Comparison of ENCODE assay signal across 26 mouse cellular contexts in the genomic region with DNA sequence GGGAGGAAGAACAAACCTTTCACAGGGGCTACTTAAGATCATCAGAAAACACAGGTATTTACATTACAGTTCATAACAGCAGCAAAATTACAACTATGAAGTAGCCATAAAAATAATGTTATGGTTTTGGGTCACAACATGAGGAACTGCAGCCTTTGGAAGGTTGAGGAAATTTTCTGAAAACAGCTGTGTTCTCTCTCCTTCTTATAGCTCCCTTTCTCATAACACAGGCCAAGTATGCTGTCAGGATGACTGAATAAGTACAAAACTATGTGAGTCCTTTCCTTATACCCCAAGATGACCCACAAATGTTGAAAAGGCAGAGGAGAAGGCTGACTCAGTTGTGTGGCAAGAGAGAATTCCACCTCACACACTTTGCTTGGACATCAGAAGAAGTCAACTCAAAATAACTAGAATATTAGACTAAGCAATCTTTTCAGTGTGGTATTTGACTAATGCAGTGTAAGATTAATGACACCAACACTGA.
A peak's percentile ranks its signal among the peaks of the same experiment; 100 is the strongest.
DNase-seq lines count a peak whose midpoint lies in the region; ATAC-seq and TF ChIP-seq lines count a peak whose summit lies in the region.
"Had no signal": no experiment of that assay in that cellular context is flagged by ENCODE, and none has a peak within 500 bp of the region (broad histone marks: within the 10 kb centered on the region; RNA-seq: fewer than 3 reads in every experiment).

No protein-coding gene starts in this region.

- no peak for TF ChIP-seq EP300 in stomach, postnatal 0 days (optimal IDR thresholded peaks at IDR 0.05)

- H3K9ac ChIP-seq in kidney, postnatal 0 days (ENCODE audit: low read depth, low read length) = no peak overlapping the region
- H3K9ac ChIP-seq in kidney, embryonic 15.5 days = no peak overlapping the region
- H3K9ac ChIP-seq in stomach, embryonic 14.5 days (replicated peaks; ENCODE audit: low read depth, low read length) = no peak overlapping the region
- H3K9ac ChIP-seq in stomach, postnatal 0 days (ENCODE audit: low read length) = no peak overlapping the region
- no peak overlapping the region for H3K9ac ChIP-seq in stomach, embryonic 15.5 days
- H3K9ac ChIP-seq: forebrain, postnatal 0 days; heart, embryonic 15.5 days; hindbrain, embryonic 13.5 days had no signal

- no peak for TF ChIP-seq CTCF in kidney, postnatal 0 days (IDR thresholded peaks at IDR 0.05; ENCODE audit: low read depth)
- TF ChIP-seq CTCF in stomach, postnatal 0 days (IDR thresholded peaks at IDR 0.05; ENCODE audit: low read depth) = no peak
- TF ChIP-seq CTCF in layer of hippocampus, adult 2 months (conservative IDR thresholded peaks at IDR 0.05) = no peak

- no peak overlapping the region for H3K4me3 ChIP-seq in kidney, postnatal 0 days (replicated peaks; ENCODE audit: low read depth, low read length)
- no peak overlapping the region for H3K4me3 ChIP-seq in kidney, embryonic 15.5 days (replicated peaks)
- H3K4me3 ChIP-seq in stomach, embryonic 14.5 days (ENCODE audit: low read depth, low read length) = no peak overlapping the region
- no peak overlapping the region for H3K4me3 ChIP-seq in stomach, postnatal 0 days (ENCODE audit: low read depth, low read length)
- H3K4me3 ChIP-seq in stomach, embryonic 15.5 days (replicated peaks) = no peak overlapping the region
- H3K4me3 ChIP-seq in layer of hippocampus, adult 2 months = no peak overlapping the region
- H3K4me3 ChIP-seq: gastrocnemius, adult 2 months; heart, embryonic 15.5 days; hindbrain, embryonic 10.5 days; hindbrain, embryonic 13.5 days had no signal

- peak; percentile 54 for DNase-seq in kidney, postnatal 0 days (ENCODE audit: low spot score)
- DNase-seq in stomach, postnatal 0 days (ENCODE audit: low spot score) = no peak
- no peak for DNase-seq in layer of hippocampus, postnatal 10 days (ENCODE audit: low spot score in 2 of 2)
- DNase-seq in layer of hippocampus, adult 2 months (ENCODE audit: low spot score in 2 of 2) = no peak
- DNase-seq: adrenal gland, postnatal 10 days; adrenal gland, postnatal 36 days; cerebellum, adult 18-20 months; cerebellum, adult 9-10 months; cerebellum, postnatal 14 days; forebrain, postnatal 0 days; gastrocnemius, adult 2 months; gastrocnemius, postnatal 14 days; heart, adult 11 months; heart, postnatal 10 days; heart, postnatal 36 days had no signal

- no peaks in the 10 kb centered on the region for H3K9me3 ChIP-seq in kidney, postnatal 0 days (replicated peaks; ENCODE audit: low read length)
- no peaks in the 10 kb centered on the region for H3K9me3 ChIP-seq in kidney, embryonic 15.5 days (replicated peaks)
- H3K9me3 ChIP-seq in stomach, embryonic 14.5 days (ENCODE audit: control insufficient read depth, low read depth, low read length) = no peaks in the 10 kb centered on the region
- no peaks in the 10 kb centered on the region for H3K9me3 ChIP-seq in stomach, postnatal 0 days (ENCODE audit: control insufficient read depth, low read length)
- H3K9me3 ChIP-seq in stomach, embryonic 15.5 days = no peaks in the 10 kb centered on the region
- H3K9me3 ChIP-seq: heart, embryonic 15.5 days; hindbrain, embryonic 10.5 days; hindbrain, embryonic 13.5 days had no signal

- H3K36me3 ChIP-seq in kidney, postnatal 0 days (ENCODE audit: insufficient read depth, low read length) = no peaks in the 10 kb centered on the region
- H3K36me3 ChIP-seq in kidney, embryonic 15.5 days = no peaks in the 10 kb centered on the region
- H3K36me3 ChIP-seq in stomach, embryonic 14.5 days (ENCODE audit: control insufficient read depth, insufficient read depth, low read length) = no peaks in the 10 kb centered on the region
- no peaks in the 10 kb centered on the region for H3K36me3 ChIP-seq in stomach, postnatal 0 days (ENCODE audit: control insufficient read depth, insufficient read depth, low read length)
- H3K36me3 ChIP-seq in stomach, embryonic 15.5 days = no peaks in the 10 kb centered on the region
- H3K36me3 ChIP-seq: heart, embryonic 15.5 days; hindbrain, embryonic 10.5 days; hindbrain, embryonic 13.5 days had no signal

- no peak for ATAC-seq in kidney, postnatal 0 days (replicated peaks; ENCODE audit: low FRiP score, low read depth)
- ATAC-seq in kidney, embryonic 15.5 days (replicated peaks; ENCODE audit: low FRiP score) = no peak
- peak; percentile 58; the same call in 1 of the 2 replicates for ATAC-seq in stomach, embryonic 14.5 days (ENCODE audit: insufficient number of reproducible peaks, insufficient read depth, low FRiP score, low read depth)
- no peak for ATAC-seq in stomach, postnatal 0 days (ENCODE audit: low FRiP score, low TSS enrichment)
- ATAC-seq in stomach, embryonic 15.5 days (ENCODE audit: insufficient read depth, low FRiP score, low read depth) = no peak
- ATAC-seq: CD4-positive, CD25-positive, alpha-beta regulatory T cell, adult 4 months; forebrain, embryonic 14.5 days; forebrain, postnatal 0 days; hindbrain, embryonic 16.5 days; Patski had no signal

- no peaks in the 10 kb centered on the region for H3K27me3 ChIP-seq in kidney, postnatal 0 days (ENCODE audit: insufficient read depth, low read length)
- H3K27me3 ChIP-seq in kidney, embryonic 15.5 days = no peaks in the 10 kb centered on the region
- no peaks in the 10 kb centered on the region for H3K27me3 ChIP-seq in stomach, embryonic 14.5 days (ENCODE audit: control insufficient read depth, insufficient read depth, low read length)
- H3K27me3 ChIP-seq in stomach, postnatal 0 days (ENCODE audit: control insufficient read depth, insufficient read depth, low read length) = no peaks in the 10 kb centered on the region
- no peaks in the 10 kb centered on the region for H3K27me3 ChIP-seq in stomach, embryonic 15.5 days (replicated peaks)
- H3K27me3 ChIP-seq: heart, embryonic 15.5 days; hindbrain, embryonic 13.5 days had no signal

- H3K27ac ChIP-seq in kidney, postnatal 0 days = no peak overlapping the region
- H3K27ac ChIP-seq in kidney, embryonic 15.5 days = no peak overlapping the region
- peak overlapping the region; percentile 66 for H3K27ac ChIP-seq in stomach, embryonic 14.5 days (ENCODE audit: low read length)
- no peak overlapping the region for H3K27ac ChIP-seq in stomach, postnatal 0 days (replicated peaks)
- H3K27ac ChIP-seq in stomach, embryonic 15.5 days = 0 out of 2 replicates have a peak overlapping the region, but pooled peaks have one; percentile 13
- H3K27ac ChIP-seq in layer of hippocampus, adult 2 months = no peak overlapping the region; the same call in 1 of the 2 replicates
- H3K27ac ChIP-seq: gastrocnemius, adult 2 months; heart, embryonic 15.5 days; hindbrain, embryonic 10.5 days; hindbrain, embryonic 13.5 days had no signal

- no peaks in the 10 kb centered on the region for H3K4me1 ChIP-seq in kidney, postnatal 0 days (replicated peaks; ENCODE audit: insufficient read depth, low read length)
- H3K4me1 ChIP-seq in kidney, embryonic 15.5 days = no peaks in the 10 kb centered on the region
- H3K4me1 ChIP-seq in stomach, embryonic 14.5 days (ENCODE audit: control insufficient read depth, insufficient read depth, low read length) = no peaks in the 10 kb centered on the region
- no peaks in the 10 kb centered on the region for H3K4me1 ChIP-seq in stomach, postnatal 0 days (replicated peaks; ENCODE audit: control insufficient read depth, insufficient read depth)
- H3K4me1 ChIP-seq in stomach, embryonic 15.5 days = no peaks in the 10 kb centered on the region
- H3K4me1 ChIP-seq: heart, embryonic 15.5 days; hindbrain, embryonic 10.5 days had no signal

- H3K4me2 ChIP-seq in kidney, postnatal 0 days (ENCODE audit: low read length) = no peak overlapping the region
- H3K4me2 ChIP-seq in kidney, embryonic 15.5 days = no peak overlapping the region
- H3K4me2 ChIP-seq in stomach, embryonic 14.5 days (replicated peaks; ENCODE audit: low read depth, low read length) = no peak overlapping the region
- H3K4me2 ChIP-seq in stomach, postnatal 0 days (replicated peaks; ENCODE audit: low read depth) = no peak overlapping the region
- H3K4me2 ChIP-seq in stomach, embryonic 15.5 days = no peak overlapping the region
- H3K4me2 ChIP-seq: heart, embryonic 11.5 days; heart, embryonic 15.5 days; hindbrain, embryonic 13.5 days had no signal

Comparison
In these comparisons a context has a peak if more than half of its experiments do, and no peak if none do; other contexts are left out.
1. H3K27ac ChIP-seq: peak in stomach, embryonic 14.5 days (single experiment) and stomach, embryonic 15.5 days (single experiment); none in kidney, postnatal 0 days (single experiment), kidney, embryonic 15.5 days (single experiment), stomach, postnatal 0 days (single experiment) and layer of hippocampus, adult 2 months (single experiment).